Mouse (Mus musculus) CD4-positive, CD25-positive, alpha-beta regulatory T cell, adult 2 months (primary cell): ENCODE data around the gene Maml3.
A peak's percentile ranks its signal among the peaks of the same experiment; 100 is the strongest.

Experiments
- DNase-seq: peaks from one replicate; pipeline ENCODE4 v3.0.0-alpha.2; 2012; ENCODE audit warnings: low read depth, low spot score

The Maml3 gene

DNA sequence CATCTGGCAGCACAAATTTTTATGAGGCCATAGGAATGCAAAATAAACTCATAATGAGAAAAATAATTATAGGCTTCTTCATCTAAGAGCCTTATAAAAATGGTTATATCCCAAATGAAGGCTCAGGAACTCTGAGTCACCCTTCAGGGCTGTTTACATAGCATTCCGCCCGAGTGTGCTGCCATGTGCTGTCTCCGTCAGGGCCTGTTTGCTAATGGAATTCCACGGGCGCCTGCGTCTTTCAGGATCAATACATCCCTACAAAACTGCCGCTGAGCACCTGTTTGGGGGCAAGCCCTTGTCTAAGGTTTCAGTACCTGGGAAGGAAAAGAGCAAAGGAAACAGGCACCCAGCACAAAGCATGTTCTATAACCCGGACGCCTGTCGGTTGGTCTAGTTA lies 279.3 kb downstream of the Maml3 start:
- no peak for DNase-seq

DNA sequence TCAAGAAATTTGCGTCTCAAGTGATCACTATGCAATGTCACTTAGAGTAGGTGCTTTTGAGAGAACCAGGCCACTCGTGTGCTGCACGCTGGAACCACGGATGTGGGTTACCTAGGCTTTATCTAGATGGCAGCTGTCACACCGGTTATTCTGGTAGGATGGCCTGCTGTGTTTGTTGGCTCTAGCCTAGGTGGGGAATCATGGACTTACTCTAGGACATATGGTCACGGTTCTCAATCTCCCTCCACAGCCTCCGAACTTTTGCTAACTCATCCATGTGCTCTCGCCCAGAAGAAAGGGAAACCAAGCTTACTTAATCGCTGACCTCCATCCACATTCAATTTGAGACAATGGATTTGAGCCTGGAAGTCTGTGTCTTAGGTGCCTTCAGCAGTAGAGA lies 280.4 kb downstream of the Maml3 start:
- DNase-seq: no peak

GRCm38 (mm10) chr3:51821551-51821950 lies 283.3 kb downstream of the Maml3 start:
- DNase-seq: no peak

GRCm38 (mm10) chr3:51819109-51819508 lies 285.8 kb downstream of the Maml3 start:
- no peak for DNase-seq

- no peak for DNase-seq
Measured at GRCm38 (mm10) chr3:51817919-51818318, 287.0 kb downstream of the Maml3 start.

GRCm38 (mm10) chr3:51817329-51817728 lies 287.5 kb downstream of the Maml3 start:
- no peak for DNase-seq

GRCm38 (mm10) chr3:51816517-51817285 lies 288.2 kb downstream of the Maml3 start:
- no peak for DNase-seq

GRCm38 (mm10) chr3:51814073-51814472 lies 290.8 kb downstream of the Maml3 start:
- DNase-seq: no peak

GRCm38 (mm10) chr3:51813186-51813585 lies 291.7 kb downstream of the Maml3 start:
- DNase-seq: no peak

GRCm38 (mm10) chr3:51810731-51811130 lies 294.1 kb downstream of the Maml3 start:
- DNase-seq: no peak

DNA sequence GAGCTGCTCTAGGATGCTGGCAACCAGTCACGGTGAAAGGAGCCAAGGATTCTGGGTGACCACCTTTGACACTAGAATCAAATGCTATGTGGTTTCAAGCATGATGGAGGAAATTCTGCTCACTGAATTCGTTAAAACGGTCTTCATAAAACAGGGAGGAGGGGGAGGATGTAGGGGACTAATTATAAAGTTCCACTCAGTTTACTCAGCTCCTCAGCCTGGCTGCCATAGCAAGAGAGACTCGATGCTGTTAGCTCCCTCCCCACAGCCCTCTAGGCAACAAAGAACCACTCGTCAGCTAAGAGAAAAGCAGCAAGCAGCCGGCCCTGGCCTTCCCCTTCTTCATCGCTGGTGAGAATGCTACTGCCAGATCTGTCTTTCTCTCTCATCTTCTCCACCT lies 295.1 kb downstream of the Maml3 start:
- DNase-seq: no peak

GRCm38 (mm10) chr3:51807981-51808870 lies 296.6 kb downstream of the Maml3 start:
- DNase-seq: no peak

DNA sequence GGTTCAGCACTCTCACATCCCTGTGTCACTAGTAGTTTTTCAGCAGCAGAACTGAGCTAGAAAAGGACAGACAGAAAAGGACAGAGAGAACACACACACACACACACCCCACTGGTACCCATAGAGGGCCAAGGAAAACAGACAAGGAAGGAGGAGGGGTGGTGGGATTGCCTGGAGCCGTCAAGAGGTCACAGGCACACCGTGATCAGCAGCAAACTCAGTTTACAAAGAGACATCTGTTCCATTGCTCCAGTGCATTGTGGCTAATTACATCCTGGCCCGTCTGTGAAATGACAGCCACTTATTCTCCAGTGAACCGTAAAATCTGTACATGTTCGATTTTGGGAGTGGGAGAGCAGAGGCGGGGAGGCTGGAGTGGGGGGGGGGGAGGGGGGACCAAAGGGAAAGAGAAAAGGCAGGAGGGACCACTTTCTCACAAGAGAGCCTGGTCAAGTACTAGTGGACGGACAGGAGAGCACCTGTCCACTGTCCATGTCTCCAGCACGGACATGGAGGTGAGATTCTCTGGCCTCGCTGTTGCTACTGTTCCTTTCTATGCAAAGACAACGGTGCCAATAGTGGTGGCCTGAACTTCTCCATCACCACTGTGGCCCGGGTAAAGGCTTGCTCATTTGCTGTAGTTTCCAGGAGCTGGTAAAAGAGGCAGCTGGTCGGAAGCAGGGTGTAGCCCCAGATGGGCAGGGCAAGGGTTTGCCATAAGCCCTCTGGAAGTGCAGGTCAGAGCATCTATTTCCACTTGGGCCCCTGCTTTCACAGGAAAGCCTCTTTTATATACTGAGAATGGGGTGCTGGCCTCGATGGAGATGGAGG lies 299.2 kb downstream of the Maml3 start:
- no peak for DNase-seq

DNA sequence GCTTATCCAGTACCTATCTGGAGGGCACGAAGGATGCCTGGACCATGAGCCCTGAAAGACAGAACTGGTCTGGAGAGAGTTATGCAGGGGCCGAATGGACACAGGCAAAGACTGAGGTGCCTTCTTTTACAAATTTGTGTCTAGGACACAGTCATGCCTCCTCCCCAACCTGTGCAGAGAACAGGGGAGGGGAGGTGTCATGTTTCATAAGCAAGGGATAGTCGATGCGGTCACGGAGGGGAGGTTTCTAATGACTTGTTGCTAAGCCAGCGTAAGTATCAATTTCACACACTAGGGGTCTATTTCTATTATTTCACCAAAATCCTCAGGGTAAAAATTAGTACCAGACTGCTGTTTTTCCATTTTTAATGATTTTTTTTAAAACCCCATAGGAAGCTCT lies 301.0 kb downstream of the Maml3 start:
- DNase-seq: no peak

GRCm38 (mm10) chr3:51799650-51800049 lies 305.2 kb downstream of the Maml3 start:
- DNase-seq: no peak

GRCm38 (mm10) chr3:51796838-51797237 lies 308.0 kb downstream of the Maml3 start:
- DNase-seq: no peak

- DNase-seq: peak; percentile 80
Measured at GRCm38 (mm10) chr3:51796219-51796828, 308.6 kb downstream of the Maml3 start.

DNA sequence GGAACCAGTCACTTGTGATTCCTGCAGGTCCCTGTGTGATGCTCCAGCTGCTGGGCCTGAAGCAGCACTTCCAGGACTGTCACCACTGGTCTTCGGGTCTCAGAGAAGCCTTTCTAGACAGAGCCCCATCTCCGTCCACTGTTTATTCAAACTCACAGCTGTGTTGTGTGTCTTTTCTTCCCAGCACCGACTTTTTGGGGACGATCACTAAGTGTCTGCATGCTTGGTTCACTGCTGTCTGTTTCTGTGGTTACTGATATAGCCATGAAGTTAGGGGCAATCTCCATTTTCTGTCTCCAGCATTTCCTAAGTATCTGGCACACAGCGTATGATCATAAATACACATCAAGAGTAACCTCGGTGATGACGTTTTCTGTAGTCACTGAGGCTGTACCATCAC lies 313.3 kb downstream of the Maml3 start:
- DNase-seq: no peak

DNA sequence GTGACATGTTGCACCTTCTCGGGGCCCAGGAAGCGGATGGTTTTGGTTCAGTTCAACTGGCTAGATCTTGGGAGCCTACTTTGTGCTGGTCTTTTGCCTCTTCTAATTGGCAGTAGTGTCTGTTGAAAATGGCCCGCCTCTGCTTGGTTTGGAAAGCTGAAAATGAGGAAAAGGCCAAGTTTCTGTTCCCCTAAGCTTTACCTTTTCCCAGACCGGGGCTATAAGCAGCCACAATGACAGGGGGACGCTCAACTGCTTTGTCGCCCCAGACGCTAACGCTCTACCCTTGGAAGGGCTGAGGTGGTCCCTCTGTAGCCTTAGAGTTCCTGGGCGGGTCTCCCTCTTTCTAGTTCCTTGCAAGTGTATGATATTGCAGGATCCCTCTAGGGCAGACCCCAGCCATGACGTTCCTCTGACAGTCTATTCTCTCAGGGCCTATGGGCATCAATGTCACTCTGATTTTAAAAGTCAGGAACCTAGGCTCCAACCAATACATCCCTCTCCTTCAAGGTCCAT lies 315.4 kb downstream of the Maml3 start:
- DNase-seq: no peak

GRCm38 (mm10) chr3:51788591-51789339 lies 316.1 kb downstream of the Maml3 start:
- peak; percentile 29 for DNase-seq

- no peak for DNase-seq
Measured at GRCm38 (mm10) chr3:51787945-51788344, 316.9 kb downstream of the Maml3 start.
